Mouse (Mus musculus) urinary bladder, postnatal 36 days (tissue): ENCODE data around the gene Hoxc12.

Source experiments
- DNase-seq, 2 experiments: peaks; one replicate each; pipeline ENCODE4 v3.0.0; 2022; ENCODE audit warnings: low spot score in 2 of 2, mixed read lengths in 1 of 2

Gene Hoxc12

DNA sequence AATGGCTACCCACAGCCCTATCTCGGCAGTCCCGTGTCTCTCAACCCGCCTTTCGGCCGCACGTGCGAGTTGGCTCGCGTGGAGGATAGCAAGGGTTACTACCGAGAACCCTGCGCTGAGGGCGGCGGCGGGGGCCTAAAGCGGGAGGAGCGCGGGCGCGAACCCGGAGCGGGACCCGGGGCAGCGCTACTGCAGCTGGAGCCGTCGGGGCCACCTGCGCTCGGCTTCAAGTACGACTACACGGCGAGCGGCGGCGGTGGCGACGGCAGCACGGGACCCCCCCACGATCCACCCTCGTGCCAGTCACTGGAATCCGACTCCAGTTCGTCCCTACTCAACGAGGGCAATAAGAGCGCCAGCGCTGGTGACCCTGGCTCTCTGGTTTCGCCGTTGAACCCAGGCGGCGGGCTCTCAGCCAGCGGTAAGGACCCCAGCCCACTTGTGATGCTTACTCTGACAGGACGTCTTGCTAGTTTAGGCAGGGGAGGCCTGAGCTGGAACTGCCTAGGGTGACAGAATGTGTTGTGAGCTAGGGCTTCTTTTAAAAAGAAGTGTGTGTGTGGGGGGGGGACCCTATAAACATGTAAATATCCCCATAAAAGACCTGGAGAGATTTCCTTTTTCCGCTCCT, 594 bp downstream of the Hoxc12 start:
- no peak for DNase-seq

DNA sequence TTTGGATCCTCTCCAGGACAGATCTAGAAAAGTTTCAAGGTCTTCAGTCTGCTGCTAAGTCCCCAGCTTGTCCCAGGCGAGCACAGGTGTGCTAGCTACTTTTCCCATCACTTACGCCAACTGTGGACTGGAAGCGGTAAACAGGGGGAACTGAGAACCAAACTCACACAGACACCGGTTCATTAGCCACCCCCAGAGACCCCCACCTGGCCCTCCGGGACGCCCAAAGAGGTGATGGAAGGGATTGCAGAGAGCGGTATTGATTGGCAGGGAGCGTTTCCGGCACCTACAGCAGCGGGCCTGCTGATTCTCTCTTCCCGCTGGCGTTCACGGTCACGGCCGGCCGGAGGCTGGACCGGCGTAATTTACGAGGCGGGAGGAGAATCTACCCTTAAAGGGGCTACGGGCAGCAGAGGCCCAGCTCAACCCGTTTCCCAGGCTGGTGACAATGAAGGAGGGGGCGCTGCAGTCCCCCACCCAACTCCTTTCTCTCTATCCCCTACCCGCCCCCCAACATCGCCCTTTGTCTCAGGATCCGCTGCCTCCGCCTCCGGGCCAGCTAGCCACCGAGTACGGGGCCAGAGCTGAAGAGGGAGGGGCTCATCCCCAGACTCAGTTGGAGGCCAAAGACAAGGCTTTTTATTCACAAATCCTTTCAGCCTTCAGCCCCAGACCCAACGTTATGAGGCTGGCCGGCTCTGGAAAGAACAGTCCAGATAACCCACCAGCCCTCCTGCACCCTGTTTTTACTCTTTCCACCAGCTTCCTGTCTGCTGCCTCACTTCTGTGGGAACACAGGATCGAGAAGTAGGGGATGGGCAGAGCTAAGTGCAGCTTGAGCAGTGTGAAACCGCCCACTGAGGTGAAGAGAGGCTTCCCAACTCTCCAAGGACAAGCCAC, 2.9 kb downstream of the Hoxc12 start:
- DNase-seq = no peak

DNA sequence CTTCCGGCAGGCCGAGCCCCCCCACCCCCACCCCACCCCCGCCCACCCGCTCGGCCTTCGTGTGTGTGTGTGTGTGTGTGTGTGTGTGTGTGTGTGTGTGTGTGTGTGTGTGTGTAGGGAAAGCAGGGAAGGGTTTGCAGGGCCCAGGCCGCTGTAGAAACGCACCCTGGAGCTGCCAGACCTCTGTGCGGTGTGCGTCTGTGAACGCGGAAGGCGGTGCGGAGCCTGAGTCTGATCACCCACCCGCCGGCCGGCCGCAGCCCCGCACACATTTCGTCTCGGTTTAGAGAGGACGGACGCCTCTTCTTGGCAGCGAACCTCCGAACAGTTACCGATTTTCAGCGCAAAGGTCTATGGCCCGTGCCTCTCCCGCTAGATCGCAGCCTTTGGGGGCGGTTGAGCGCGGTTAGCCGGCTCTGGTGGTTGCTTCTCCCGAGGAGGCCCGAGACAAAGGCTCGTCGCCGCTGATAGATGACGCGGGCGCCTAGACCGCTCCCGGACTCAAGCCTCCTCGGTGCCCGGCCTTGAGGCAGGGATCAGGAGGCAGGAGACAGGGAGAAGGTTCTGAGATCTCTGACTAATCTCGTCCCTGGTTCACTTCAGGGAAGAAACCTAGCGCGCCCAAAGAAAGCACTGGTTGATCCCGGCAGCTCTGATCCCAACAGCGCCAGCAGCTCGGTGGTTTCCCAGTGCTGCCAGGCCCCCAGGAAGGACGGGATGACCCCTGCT, 6.3 kb downstream of the Hoxc12 start:
- DNase-seq = peak in 1 of 2 experiments; percentile 33

DNA sequence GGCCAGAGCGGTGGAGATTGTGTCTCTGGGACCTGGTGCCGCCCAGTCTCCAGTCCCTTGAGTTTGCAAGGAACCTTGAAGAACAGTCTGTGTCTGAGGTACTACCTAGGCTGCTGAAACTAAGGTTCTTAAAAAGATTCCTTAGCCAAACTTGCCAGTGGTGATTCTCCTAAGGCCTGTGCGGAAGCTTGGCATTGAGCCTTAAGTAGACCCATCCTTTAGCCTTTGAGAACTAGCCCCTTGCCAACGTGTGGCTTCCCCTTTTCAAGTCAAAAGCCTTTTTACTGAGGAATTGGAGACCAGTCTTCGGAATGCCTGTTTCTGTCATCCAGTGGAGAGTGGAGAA, 6.9 kb downstream of the Hoxc12 start:
- DNase-seq = no peak

DNA sequence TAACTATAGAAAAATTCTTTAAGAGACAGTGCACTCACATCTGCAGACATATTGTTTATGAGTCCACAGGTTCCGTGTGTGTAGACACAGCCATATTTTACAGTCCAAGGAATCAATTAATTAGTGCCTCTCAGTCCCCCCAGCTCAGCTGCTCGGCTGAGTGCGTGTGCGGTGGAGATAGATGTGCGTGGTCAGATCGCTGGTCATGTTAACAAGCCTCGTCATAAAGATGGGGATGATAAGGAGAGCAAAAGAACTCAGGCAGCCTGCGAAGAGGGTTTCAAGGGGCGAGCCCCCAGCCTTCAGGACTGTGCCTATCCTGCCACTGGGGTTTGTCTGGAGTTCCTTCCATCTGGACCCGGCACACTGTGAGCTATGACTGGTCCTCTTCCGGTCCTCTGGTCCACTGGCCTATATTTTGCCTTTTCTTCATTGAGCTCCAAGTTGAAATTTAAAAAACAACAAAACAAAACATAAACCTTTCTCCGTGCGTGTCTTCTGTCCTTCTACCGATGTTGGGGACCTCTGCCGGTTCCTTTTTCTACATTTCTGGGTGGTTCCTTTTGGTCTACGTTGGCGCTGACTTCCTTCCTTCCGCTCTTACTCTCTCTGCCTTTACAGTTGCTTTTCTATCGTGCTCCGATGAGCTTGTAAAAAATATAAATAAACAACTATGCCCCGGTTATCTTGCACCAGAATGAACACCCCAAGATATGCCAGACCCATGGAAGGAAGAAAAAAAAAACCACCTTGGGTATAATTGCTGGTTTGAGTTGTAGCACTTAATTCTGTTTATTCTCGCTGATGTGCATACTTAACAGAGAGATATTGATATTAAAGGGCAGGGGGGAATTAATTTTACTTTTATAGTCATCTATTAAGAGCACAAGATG, 8.9 kb downstream of the Hoxc12 start:
- DNase-seq = no peak

DNA sequence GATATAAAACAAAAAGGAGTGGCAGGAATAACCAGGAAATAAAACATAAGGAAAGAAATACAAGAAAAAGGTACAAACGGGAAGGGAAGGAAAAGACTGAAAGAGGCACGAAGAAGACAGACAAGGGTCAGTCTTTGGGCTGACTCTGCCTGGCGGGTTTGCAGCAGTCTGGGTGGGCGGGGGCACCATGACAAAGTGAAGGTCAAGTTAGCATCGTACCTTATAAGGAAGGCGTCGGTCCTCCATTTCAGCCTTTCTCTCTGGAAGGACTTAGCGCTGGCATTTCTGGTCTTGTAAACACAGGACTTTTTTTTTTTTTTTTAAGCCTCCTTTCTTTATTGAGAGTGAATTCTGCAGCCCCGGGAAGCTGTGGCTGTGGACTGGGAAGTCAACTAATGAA, 10.7 kb downstream of the Hoxc12 start:
- DNase-seq = no peak

DNA sequence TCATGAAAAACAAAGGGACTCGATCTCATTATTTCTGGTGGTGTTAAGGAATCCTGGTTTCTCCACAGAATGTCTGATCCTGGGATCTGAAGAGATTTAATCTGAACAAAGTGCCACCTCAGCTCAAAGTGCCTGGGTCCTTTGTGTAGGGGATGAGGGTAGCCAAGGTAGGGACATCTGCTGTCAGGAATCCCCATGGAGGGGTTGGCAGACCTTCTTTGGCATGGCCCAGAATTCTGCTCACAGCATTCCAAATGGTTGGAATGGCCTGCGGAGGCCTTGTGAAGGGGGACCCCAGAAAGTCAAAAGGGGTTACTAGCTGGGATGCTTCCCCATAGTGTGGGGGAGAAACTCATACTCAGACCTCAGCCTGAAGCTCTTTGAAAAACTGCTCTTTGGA, 12.3 kb downstream of the Hoxc12 start:
- no peak for DNase-seq

DNA sequence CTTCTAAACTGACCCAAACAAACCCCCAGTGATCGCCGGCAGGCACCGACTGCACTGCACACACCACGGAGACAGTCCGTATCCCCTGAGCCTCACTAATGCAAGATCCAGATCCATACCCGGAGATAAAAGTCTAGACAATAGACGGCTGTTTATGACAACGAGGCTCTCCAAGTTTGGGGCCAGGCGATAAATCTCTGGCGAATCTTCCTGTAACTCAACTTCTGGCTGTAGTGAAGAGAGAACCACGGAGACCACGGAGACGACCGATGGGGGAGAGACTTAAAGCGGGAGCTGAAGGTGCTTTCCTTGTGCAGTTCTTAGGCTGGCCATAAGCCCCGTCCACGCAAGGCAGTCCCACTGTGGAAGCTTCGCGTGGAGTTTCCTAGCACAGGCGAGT, 13.1 kb downstream of the Hoxc12 start:
- no peak for DNase-seq

DNA sequence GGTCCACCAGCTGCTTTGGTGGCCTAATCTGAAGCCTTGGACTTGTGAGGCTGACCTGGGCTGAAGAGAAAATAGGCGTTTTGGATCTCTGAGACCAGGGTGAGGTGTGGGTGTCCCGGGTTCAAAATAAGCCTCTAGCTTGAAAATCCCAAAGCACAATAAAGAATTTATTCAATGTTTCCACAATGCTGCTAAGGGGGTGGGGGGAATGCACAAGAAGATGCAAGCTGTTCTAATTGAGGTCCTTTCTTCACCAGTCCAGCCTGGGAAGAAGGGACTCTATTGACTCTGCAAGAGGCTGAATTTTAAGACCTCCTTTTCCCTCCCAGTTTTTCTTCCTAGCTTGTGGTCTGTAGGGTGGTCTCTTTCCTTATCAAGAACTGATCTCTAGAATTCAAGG, 14.3 kb downstream of the Hoxc12 start:
- no peak for DNase-seq

DNA sequence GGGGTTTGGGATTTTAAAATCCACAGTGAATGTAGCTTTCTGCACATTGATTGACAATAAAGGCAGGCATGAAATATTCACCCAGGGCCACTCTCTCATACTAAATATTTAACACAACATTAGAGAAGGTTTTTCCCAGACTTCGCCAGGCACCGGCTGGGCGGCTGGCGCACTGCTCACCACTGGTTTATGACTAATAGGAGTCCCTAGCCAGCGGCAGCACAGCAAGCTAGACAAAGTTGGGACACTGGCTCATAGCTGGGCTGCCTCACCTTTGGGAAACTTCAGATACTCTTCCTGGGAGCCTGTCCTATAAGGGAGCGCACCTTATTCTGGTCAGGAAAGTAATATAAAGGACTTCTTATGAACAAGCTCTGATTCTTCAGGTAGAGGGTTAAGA, 17.0 kb downstream of the Hoxc12 start:
- DNase-seq = no peak

DNA sequence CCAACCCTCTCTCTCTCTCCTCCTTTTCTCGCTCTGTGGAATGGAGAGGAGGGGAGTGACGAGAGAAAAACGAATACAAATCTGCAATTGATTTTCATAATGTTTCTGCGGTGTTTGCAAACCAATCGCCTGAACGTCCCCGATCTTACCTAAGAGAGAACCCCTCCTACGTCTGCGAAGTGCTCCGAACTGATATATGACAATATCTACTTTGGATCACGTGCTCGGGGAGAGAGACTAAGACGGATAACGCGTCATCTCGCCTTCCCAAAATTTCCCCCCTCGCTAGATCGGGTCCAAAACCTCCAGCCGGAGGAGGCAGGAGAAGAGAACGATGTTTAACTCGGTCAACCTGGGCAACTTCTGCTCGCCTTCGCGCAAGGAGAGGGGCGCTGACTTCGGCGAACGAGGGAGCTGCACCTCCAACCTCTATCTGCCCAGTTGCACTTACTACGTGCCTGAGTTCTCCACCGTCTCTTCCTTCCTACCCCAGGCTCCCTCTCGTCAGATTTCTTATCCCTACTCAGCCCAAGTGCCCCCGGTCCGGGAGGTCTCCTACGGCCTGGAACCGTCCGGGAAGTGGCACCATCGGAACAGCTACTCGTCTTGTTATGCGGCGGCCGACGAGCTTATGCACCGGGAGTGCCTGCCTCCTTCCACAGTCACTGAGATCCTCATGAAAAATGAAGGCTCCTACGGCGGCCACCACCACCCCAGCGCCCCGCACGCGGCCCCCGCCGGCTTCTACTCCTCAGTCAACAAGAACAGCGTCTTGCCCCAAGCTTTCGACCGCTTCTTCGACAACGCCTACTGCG, 17.8 kb downstream of the Hoxc12 start, which contains the start of gene Hoxc11:
Gene Hoxc11 (plus strand): TSS at position 236 of the 815 bp plus-strand sequence.
- no peak for DNase-seq

DNA sequence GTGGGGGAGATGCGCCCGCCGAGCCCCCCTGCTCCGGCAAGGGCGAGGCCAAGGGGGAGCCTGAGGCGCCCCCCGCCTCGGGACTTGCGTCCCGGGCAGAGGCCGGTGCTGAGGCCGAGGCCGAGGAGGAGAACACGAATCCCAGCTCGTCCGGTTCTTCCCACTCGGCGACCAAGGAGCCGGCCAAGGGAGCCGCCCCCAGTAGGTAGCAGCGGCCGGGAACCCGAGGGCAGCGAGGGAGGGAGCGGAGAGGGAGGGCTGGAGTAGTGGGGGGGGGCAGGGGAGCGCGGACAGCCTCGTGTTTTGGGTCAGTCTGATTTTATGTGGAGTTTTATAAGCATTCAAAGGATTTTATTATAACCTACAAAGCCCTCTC, 18.4 kb downstream of the Hoxc12 start:
- DNase-seq = no peak

DNA sequence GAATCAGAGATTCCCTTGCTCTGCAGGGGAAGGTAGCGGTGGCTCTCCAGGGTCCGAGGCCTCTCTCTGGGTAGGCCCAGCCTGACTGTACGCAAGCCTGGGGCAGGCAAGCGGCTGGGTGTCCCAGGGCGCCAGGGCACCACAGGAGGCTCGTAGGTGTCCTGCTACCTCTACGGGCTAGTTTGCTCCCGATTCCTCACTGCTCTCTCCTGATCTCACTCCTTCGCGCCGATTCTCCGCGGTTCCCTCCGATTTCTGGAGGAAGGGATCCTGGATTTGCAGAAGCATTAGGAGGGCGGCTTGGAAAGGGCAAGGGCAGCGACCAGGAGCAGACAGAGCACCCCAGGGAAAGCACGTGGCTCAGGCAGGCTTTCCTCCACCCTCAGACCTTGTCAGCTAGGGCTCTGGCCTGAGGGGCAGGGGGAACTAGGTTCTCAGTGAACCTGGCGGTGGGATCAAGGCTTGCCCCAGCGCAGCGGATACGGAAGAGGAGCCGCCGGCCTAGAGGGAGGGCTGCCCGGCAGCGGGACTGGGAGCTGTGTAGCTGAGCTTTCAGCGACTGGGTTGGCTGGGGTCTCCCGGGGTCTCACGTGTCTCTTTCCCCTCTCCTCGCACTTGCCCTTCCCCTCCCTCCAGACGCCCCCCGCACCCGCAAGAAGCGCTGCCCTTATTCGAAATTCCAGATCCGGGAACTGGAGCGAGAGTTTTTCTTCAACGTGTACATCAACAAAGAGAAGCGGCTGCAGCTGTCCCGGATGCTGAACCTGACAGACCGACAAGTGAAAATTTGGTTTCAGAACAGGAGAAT, 19.5 kb downstream of the Hoxc12 start:
- no peak for DNase-seq

DNA sequence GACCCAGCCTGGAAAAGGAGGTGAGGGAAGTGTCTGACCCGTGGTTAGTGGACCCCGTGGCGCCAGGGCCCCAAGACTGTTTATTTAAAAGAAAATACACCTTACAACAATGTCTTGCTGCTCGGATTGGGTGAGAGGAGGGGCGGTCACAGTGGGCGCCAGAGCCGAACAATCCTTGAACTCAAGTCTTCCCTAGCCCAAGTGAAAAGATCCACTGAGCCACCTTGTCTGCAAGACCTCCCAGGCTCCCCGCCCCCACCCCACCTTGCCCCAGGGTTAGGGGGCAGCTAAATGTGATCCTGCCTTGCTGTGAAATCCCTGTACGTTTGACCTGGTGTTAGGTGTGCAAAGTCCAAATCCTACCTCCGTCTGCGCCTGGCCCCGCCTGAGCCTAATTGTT, 20.3 kb downstream of the Hoxc12 start:
- DNase-seq = no peak

DNA sequence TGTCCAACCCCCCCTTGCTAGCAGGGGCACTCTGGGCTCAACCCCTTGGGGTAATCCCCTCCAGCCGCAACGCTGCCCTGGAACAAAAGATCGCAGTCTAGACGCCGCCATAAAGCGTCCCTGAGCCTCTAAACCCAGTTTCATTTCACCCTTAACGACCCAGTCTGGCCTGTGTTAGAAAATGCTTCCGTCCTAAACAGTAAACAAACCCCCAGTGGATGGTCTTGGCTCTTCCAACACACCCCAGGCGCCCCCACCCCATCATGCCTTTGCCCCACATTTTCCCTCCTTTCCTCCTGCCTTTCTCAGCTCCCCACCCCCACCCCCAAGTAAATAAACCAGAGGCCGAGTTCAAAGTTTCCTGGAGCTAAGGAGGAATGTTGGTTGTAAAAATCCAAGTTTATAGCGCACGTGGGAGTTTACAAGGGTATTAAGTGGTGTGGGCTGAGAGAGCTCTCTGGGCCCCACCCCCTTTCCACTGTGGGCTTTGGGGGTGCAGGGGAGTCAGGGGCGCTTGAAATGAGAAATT, 23.2 kb downstream of the Hoxc12 start:
- no peak for DNase-seq

DNA sequence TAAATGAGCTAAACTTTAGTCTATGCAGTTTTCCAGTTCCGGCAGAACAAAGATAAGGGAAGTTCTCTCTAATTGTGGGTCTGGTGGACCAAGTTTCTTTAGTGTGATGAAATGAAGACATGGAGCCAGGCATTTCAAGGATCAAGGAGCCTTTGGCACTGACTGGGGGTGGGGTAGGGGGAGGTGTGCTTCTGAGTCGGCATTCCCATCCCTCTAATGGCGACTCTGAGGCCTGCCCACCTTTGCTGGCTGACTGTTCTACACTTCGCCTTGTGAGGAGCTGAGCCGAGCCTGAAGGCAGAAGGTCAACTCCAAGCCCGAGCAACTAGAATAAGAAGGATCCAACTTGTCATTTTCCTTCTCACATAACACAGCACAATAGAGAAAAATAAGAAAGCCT, 25.2 kb downstream of the Hoxc12 start:
- DNase-seq = no peak

DNA sequence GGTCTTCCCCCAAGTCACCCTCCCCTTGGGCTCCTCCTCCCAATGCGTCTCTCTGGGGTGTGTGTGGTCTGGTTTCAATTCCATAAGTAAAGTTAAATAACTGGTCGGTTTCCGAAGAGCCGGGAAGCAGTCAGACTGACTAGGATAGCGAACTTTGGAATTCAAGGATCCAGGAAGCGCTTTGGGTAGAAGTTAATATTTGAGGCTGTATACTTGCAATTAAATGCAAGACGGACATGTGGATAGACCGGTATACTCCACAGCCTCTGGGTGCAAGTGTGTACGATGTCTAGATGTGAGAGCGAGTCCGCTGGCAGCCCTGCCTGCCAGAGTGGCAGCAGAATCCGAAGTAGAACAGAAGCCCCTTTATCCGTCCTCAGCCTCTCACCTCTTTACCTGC, 25.9 kb downstream of the Hoxc12 start:
- DNase-seq = no peak

DNA sequence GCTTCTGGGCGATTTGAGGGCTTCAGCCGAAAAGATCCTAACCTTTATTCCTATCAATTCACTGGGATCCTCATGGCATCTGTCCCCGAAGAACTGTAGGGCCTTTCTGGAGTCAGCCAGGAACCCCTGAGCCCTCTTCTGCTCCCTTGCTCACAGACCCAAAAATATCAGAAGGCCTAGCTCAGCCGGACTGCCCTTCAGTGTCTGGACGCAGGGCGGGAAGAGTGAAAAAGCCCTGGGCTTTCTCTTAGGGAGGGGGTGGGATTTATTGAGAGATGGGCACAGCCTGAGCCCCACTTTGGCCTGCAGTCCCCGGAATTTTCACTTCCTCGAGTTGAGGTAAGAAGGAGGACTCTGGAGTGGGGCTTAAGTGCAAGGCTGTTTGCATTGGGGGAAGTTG, 26.7 kb downstream of the Hoxc12 start:
- no peak for DNase-seq
